Comparison of ENCODE assay signal across 8 mouse cellular contexts in the genomic region with DNA sequence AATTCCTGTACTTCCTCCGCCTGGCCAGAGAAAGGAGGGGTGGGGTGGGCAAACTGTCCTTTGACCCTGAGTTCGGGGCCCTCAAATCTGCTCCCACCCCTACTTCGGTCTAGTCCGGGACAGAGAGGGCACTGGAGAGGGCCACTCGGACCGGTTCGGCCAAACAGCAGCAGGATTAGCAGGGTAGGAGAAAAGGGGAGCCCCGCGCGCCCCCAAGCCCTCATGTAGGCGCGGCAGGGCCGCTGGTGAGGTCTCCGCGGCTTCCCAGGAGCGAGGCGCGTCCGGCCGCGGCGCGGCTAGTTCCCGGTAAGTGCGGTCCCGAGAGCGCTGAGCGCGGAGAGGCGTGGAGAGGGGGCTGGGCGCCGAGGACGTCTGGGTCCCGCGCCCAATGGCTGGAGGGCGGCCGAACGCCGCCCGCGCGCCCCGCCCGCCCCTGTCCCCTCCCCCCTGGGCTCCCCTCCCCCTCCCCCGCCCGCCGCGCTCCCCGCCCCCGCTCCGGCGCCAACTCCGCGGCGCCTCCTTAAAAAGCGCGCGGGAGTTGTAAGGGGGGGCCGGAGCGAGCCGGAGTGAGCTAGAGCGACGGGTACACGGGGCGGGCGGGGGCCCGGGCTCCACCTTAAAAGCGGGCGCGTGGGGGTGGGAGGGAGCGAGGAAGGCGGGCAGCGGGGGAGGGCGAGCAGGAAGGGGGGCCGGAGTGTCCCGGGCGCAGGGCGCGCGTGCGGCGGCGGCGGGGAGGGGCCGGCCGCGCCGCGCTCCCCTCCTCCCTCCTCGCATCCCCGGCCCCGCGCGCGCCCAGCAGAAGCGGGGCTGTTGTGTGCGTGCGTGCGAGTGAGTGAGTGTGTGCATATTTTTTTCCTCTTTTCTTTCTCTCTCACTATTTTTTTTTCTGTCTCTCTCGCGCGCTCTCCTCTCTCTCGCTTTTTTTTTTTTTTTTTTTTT. TPM values are rescaled to one million over a fixed set of nuclear protein-coding genes. Genes with fewer than 3 reads are reported as not detected.
DNase-seq lines count a peak whose midpoint lies in the region; ATAC-seq lines count a peak whose summit lies in the region.

No protein-coding gene starts in this region.

- peaks cover 42% of the 10 kb centered on the region for H3K27me3 ChIP-seq in midbrain, embryonic 10.5 days (ENCODE audit: low read depth, poor library complexity, severe bottlenecking)

- under 1% methylated on average over 65 of the region's 103 CpGs for WGBS in midbrain, embryonic 10.5 days

- peaks cover 60% of the 10 kb centered on the region for H3K36me3 ChIP-seq in midbrain, embryonic 10.5 days

- peaks cover 41% of the 10 kb centered on the region for H3K4me1 ChIP-seq in midbrain, embryonic 10.5 days

- H3K27ac ChIP-seq in midbrain, embryonic 10.5 days (replicated peaks) = peak overlapping the region; percentile 94

- H3K4me3 ChIP-seq in midbrain, embryonic 10.5 days = peak overlapping the region; percentile 87

- no peaks in the 10 kb centered on the region for H3K9me3 ChIP-seq in midbrain, embryonic 10.5 days (replicated peaks)

- DNase-seq in adrenal gland, adult 2 months = peak; percentile 95
- peak; percentile 82 for DNase-seq in embryo, embryonic 10 days (ENCODE audit: low spot score)
- DNase-seq in gastrocnemius, postnatal 14 days = peak; percentile 94
- DNase-seq in left cerebral cortex, postnatal 4 days = peak; percentile 90
- DNase-seq in midbrain, embryonic 10.5 days (ENCODE audit: low spot score) = peak; percentile 89
- peak; percentile 60 to 73 for DNase-seq in right cerebral cortex, postnatal 36 days (ENCODE audit: low spot score in 2 of 2)
- DNase-seq in urinary bladder, postnatal 36 days (ENCODE audit: low spot score in 2 of 2) = peak; percentile 84 to 87

- peak; percentile 50 for ATAC-seq in inflammation-experienced regulatory T-cells, adult 6 months

- intact Hi-C loops in gastrocnemius, postnatal 14 days (cut with DNase I; ENCODE audit: low total_unique reads) = no loop called here
- intact Hi-C loops in left cerebral cortex, postnatal 4 days (cut with DNase I) = no loop called here

RNA-seq across cellular contexts. Expression of a gene that starts 0.6 kb away (rescaled TPM):
- 10 to 100 TPM; 27.1 to 45.3 TPM for total RNA-seq in adrenal gland, adult 2 months (2021)
- polyA plus RNA-seq in adrenal gland, adult 2 months (2012; rRNA removed) = 32.1 and 37.6 TPM in 2 replicates
- 10 to 100 TPM; 17.8 to 22.1 TPM for total RNA-seq in gastrocnemius, postnatal 14 days (2021)
- 1 to 10 TPM; 5.0 to 7.3 (median 6.5) TPM for polyA plus RNA-seq in inflammation-experienced regulatory T-cells, adult 6 months (2017; shearing (Covaris generic))
- 10 to 100 TPM; 82.8 to 83.9 TPM for total RNA-seq in left cerebral cortex, postnatal 4 days (2021)
- 8.0 and 8.5 TPM in 2 replicates for polyA plus RNA-seq in midbrain, embryonic 10.5 days (2016; fragmentation: Nextera tagmentation; extraction: Ambion mirVana)

RNA-seq across cellular contexts. Expression of a gene that starts 4.5 kb away (rescaled TPM):
- total RNA-seq in adrenal gland, adult 2 months (2021) = under 1 TPM; 0.21 to 0.46 TPM
- 0.13 and 0.66 TPM in 2 replicates for polyA plus RNA-seq in adrenal gland, adult 2 months (2012; rRNA removed)
- total RNA-seq in gastrocnemius, postnatal 14 days (2021) = not detected
- polyA plus RNA-seq in inflammation-experienced regulatory T-cells, adult 6 months (2017; shearing (Covaris generic)) = under 1 TPM in 2 of 3 experiments, not detected in 1; 0.51 to 0.70 TPM
- total RNA-seq in left cerebral cortex, postnatal 4 days (2021) = 1 to 10 TPM in 1 of 2 experiments, under 1 TPM in 1; 0.46 to 1.1 TPM
- polyA plus RNA-seq in midbrain, embryonic 10.5 days (2016; fragmentation: Nextera tagmentation; extraction: Ambion mirVana) = 0.68 and 0.99 TPM in 2 replicates

RNA-seq across cellular contexts. Expression of a gene that starts 15.1 kb away (rescaled TPM):
- total RNA-seq in adrenal gland, adult 2 months (2021) = not detected
- polyA plus RNA-seq in adrenal gland, adult 2 months (2012; rRNA removed) = 0.19 and 0.87 TPM in 2 replicates
- 1 to 10 TPM; 2.9 to 4.2 TPM for total RNA-seq in gastrocnemius, postnatal 14 days (2021)
- polyA plus RNA-seq in inflammation-experienced regulatory T-cells, adult 6 months (2017; shearing (Covaris generic)) = 1 to 10 TPM in 2 of 3 experiments, not detected in 1; 1.2 to 2.5 TPM
- total RNA-seq in left cerebral cortex, postnatal 4 days (2021) = not detected
- polyA plus RNA-seq in midbrain, embryonic 10.5 days (2016; fragmentation: Nextera tagmentation; extraction: Ambion mirVana) = 0.20 and 0.67 TPM in 2 replicates

RNA-seq across cellular contexts. Expression of a gene that starts 24.0 kb away (rescaled TPM):
- total RNA-seq in adrenal gland, adult 2 months (2021) = 100 to 1,000 TPM; 269 to 327 TPM
- polyA plus RNA-seq in adrenal gland, adult 2 months (2012; rRNA removed) = 125 and 154 TPM in 2 replicates
- total RNA-seq in gastrocnemius, postnatal 14 days (2021) = 100 to 1,000 TPM; 319 to 324 TPM
- 10 to 100 TPM; 16.3 to 20.1 (median 18.8) TPM for polyA plus RNA-seq in inflammation-experienced regulatory T-cells, adult 6 months (2017; shearing (Covaris generic))
- total RNA-seq in left cerebral cortex, postnatal 4 days (2021) = 100 to 1,000 TPM; 199 to 209 TPM
- 169 and 178 TPM in 2 replicates for polyA plus RNA-seq in midbrain, embryonic 10.5 days (2016; fragmentation: Nextera tagmentation; extraction: Ambion mirVana)

RNA-seq across cellular contexts. Expression of a gene that starts 24.4 kb away (rescaled TPM):
- total RNA-seq in adrenal gland, adult 2 months (2021) = 1 to 10 TPM in 1 of 2 experiments, under 1 TPM in 1; 0.26 to 2.5 TPM
- polyA plus RNA-seq in adrenal gland, adult 2 months (2012; rRNA removed) = 0.59 and 1.2 TPM in 2 replicates
- under 1 TPM; 0.25 to 0.51 TPM for total RNA-seq in gastrocnemius, postnatal 14 days (2021)
- polyA plus RNA-seq in inflammation-experienced regulatory T-cells, adult 6 months (2017; shearing (Covaris generic)) = 1 to 10 TPM; 1.6 to 3.7 (median 2.8) TPM
- total RNA-seq in left cerebral cortex, postnatal 4 days (2021) = 10 to 100 TPM; 13.2 to 15.5 TPM
- polyA plus RNA-seq in midbrain, embryonic 10.5 days (2016; fragmentation: Nextera tagmentation; extraction: Ambion mirVana) = 7.9 and 8.0 TPM in 2 replicates

Comparison
In these comparisons a context has a peak if more than half of its experiments do, and no peak if none do; other contexts are left out.
1. Peak in every context shown above with its lines: DNase-seq, ATAC-seq, H3K4me3 ChIP-seq and H3K27ac ChIP-seq.